Mouse (Mus musculus): ENCODE measurements around the gene Osbpl7.

GRCm38 (mm10) chr11:97021121-97021765 lies 29.2 kb upstream of the Osbpl7 start:
- TF ChIP-seq ZNF384 (IDR thresholded peaks at IDR 0.05; ENCODE audit: low read depth, low read length) (no peak), ZC3H11A (IDR thresholded peaks at IDR 0.05; ENCODE audit: borderline replicate concordance, low read depth, low read length) (no peak), MAFK (IDR thresholded peaks at IDR 0.05; ENCODE audit: insufficient read depth, low read depth, low read length) (no peak), HCFC1 (IDR thresholded peaks at IDR 0.05; ENCODE audit: borderline replicate concordance, insufficient read depth, low read length) (no peak), CHD2 (IDR thresholded peaks at IDR 0.05; ENCODE audit: low read depth, low read length) (no peak)
